Mouse (Mus musculus): Measurements from ENCODE around the gene Lamp1. TPM values are rescaled to one million over a fixed set of nuclear protein-coding genes. Genes with fewer than 3 reads are reported as not detected.

The Lamp1 gene
- total RNA-seq, 2 experiments from 2014 or later, result 374 to 387 TPM

DNA sequence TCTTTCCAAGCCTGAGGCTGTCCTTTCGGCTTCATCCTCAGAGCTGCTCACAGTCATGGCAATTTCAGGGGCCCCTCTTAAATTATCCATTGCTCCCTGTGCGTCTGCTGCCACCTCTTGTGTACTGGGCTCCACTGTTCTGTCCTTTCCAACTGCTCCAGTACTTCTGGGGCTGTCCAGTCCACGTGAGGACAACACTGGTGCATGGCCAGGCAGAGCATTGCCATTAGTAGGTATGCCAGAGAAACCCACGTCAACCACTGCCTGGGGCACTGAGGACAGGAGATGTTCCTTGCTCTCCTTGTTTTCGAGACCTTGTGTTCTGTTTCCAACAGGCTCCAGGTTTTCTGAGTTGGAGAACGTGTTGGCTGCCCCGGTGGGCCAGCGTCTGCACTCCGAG is 65.5 kb downstream of the Lamp1 start:
- DNase-seq (ENCODE audit: low spot score), result no peak

More for the DNA sequence above, 65.5 kb downstream of the Lamp1 start:
- intact Hi-C loops (cut with DNase I), result no loop called here

Small RNAs within 50 kb of the gene (microRNA-seq; reads per million reads assigned to microRNA genes)
- gene Mir1968 (36.4 reads per million, percentile 46 among the genes with 10 or more reads in this experiment), gene Mir7065 (not detected)

Other genes starting within 250 kb of the Lamp1 start
- under 1 TPM in 1 of 2 experiments, not detected in 1; 0.14 TPM for gene F7, start 133.1 kb upstream of the Lamp1 start, total RNA-seq (2021)
- gene F10, start 121.9 kb upstream of the Lamp1 start, total RNA-seq (2021), result under 1 TPM; 0.45 to 0.57 TPM
- gene Proz, start 98.2 kb upstream of the Lamp1 start, total RNA-seq (2021), result not detected
- gene Pcid2, start 53.7 kb upstream of the Lamp1 start, total RNA-seq (2021), result 10 to 100 TPM in 1 of 2 experiments, 1 to 10 TPM in 1; 8.8 to 10.3 TPM
- gene Cul4a, start 53.5 kb upstream of the Lamp1 start, total RNA-seq (2021), result 10 to 100 TPM; 75.1 to 76.1 TPM
- 1 to 10 TPM; 4.1 to 5.2 TPM for gene Grtp1, start 41.5 kb downstream of the Lamp1 start, total RNA-seq (2021)
- gene Adprhl1, start 95.0 kb downstream of the Lamp1 start, total RNA-seq (2021), result 100 to 1,000 TPM; 515 to 520 TPM
- gene Dcun1d2, start 129.0 kb downstream of the Lamp1 start, total RNA-seq (2021), result 10 to 100 TPM; 57.3 to 57.4 TPM
- gene Tmco3, start 129.0 kb downstream of the Lamp1 start, total RNA-seq (2021), result 10 to 100 TPM; 25.3 to 29.8 TPM
- gene Tfdp1, start 179.6 kb downstream of the Lamp1 start, total RNA-seq (2021), result 10 to 100 TPM; 37.2 to 40.7 TPM
- not detected for gene Atp4b, start 237.7 kb downstream of the Lamp1 start, total RNA-seq (2021)
- gene Grk1, start 245.9 kb downstream of the Lamp1 start, total RNA-seq (2021), result under 1 TPM; 0.03 TPM